Mouse (Mus musculus) cortical plate, adult 2 months (tissue): ENCODE measurements around the gene Rbm15. TPM values are rescaled to one million over a fixed set of nuclear protein-coding genes. Genes with fewer than 3 reads are reported as not detected.
"Not testable (repeated sequence)": the region's sequence is repeated elsewhere in the genome, so short reads cannot be mapped to it uniquely, and the experiment has no call there.

Source experiments
- H3K27ac ChIP-seq: fragments of 200-500 bp; 2 replicates; pipeline ENCODE4 v1.5.1; 2012; ENCODE audit warnings: low read length, control low read depth, inconsistent platforms; ENCODE audit not compliant: insufficient read depth
- H3K4me1 ChIP-seq: fragments of 200-500 bp; 2 replicates; pipeline ENCODE4 v1.6.1; 2011; ENCODE audit warnings: low read length; ENCODE audit not compliant: control insufficient read depth, insufficient read depth
- H3K4me3 ChIP-seq: fragments of 200-500 bp; 2 replicates; pipeline ENCODE4 v1.5.1; 2011; ENCODE audit warnings: mild to moderate bottlenecking, low read length, control low read depth; ENCODE audit not compliant: insufficient read depth
- CTCF ChIP-seq: fragments of 200-500 bp; IDR thresholded peaks from 2 replicates; pipeline ENCODE4 v1.5.1; 2011; ENCODE audit warnings: mild to moderate bottlenecking, control low read depth, low read length; ENCODE audit not compliant: insufficient read depth; ENCODE audit errors: extremely low read depth
- POLR2A ChIP-seq: fragments of 200-500 bp; IDR thresholded peaks from 2 replicates; pipeline ENCODE4 v1.6.1; 2011; ENCODE audit warnings: mild to moderate bottlenecking, low read length, control low read depth; ENCODE audit not compliant: insufficient read depth; ENCODE audit errors: extremely low read depth
- polyA plus RNA-seq: library from polyadenylated mRNA; depleted of rRNA; stranded (reverse); fragments of >200 nt; gene quantifications from 2 replicates; pipeline ENCODE4 v1.2.3, GENCODE M21; 2012

The Rbm15 gene
- polyA plus RNA-seq, 1 experiment = 6.9 TPM

GRCm38 (mm10) chr3:107332127-107332959 lies 1.1 kb downstream of the Rbm15 start:
- H3K4me3 ChIP-seq = peak overlapping the region; percentile 50
- TF ChIP-seq CTCF (no peak), POLR2A (no peak)
- H3K27ac ChIP-seq = peak overlapping the region; percentile 65

GRCm38 (mm10) chr3:107331746-107332126 lies 1.7 kb downstream of the Rbm15 start:
- Histone ChIP-seq H3K4me3 (peak overlapping the region; percentile 50), H3K27ac (no peak overlapping the region), H3K4me1 (peaks cover 5% of the 10 kb centered on the region)
- TF ChIP-seq CTCF (no peak), POLR2A (no peak)

More at GRCm38 (mm10) chr3:107332127-107332959, 1.1 kb downstream of the Rbm15 start:
- peaks cover 5% of the 10 kb centered on the region for H3K4me1 ChIP-seq

- Histone ChIP-seq H3K4me1 (peaks cover 5% of the 10 kb centered on the region), H3K4me3 (peak overlapping the region; percentile 50; the same call in 1 of the 2 replicates), H3K27ac (no peak overlapping the region)
- no peak for TF ChIP-seq POLR2A
- no peak for TF ChIP-seq CTCF
Observed at GRCm38 (mm10) chr3:107330503-107331424, 2.7 kb downstream of the Rbm15 start.

GRCm38 (mm10) chr3:107326442-107326841 lies 7.0 kb downstream of the Rbm15 start:
- Histone ChIP-seq H3K4me3 (no peak overlapping the region), H3K4me1 (peaks cover 5% of the 10 kb centered on the region), H3K27ac (no peak overlapping the region)
- TF ChIP-seq POLR2A (no peak), CTCF (no peak)

DNA sequence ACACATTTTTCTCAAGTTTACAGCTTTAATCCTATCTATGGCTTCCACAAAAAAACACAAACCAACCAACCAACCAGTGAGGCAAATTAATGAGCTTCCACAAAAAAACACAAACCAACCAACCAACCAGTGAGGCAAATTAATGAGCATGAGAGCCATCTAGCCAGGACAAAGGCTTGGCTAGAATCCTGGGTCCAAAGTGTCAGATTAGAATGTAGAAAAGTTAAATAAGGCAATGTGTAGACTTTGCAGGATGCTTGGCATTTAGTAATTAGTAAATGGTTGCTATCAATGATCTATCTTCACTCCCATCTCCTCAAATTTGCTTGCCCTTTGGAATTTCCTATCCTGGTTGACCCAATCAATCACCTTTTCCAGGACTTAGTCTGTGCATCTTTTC lies 11.7 kb downstream of the Rbm15 start:
- TF ChIP-seq CTCF = no peak
- TF ChIP-seq POLR2A = no peak
- Histone ChIP-seq H3K27ac (no peak overlapping the region), H3K4me3 (no peak overlapping the region), H3K4me1 (no peaks in the 10 kb centered on the region; the same call in none of the 2 replicates)

- H3K4me1 ChIP-seq = no peaks in the 10 kb centered on the region; the same call in none of the 2 replicates
- H3K4me3 ChIP-seq = no peak overlapping the region
- TF ChIP-seq POLR2A (no peak), CTCF (no peak)
- no peak overlapping the region for H3K27ac ChIP-seq
Observed at GRCm38 (mm10) chr3:107321141-107321540, 12.3 kb downstream of the Rbm15 start.

- peaks cover 1% of the 10 kb centered on the region for H3K4me1 ChIP-seq
- no peak overlapping the region for H3K27ac ChIP-seq
- TF ChIP-seq CTCF = no peak
- TF ChIP-seq POLR2A = no peak
- H3K4me3 ChIP-seq = no peak overlapping the region
Observed at GRCm38 (mm10) chr3:107317338-107317737, 16.1 kb downstream of the Rbm15 start.

GRCm38 (mm10) chr3:107296917-107297316 lies 36.6 kb downstream of the Rbm15 start:
- H3K27ac ChIP-seq, H3K4me1 ChIP-seq, H3K4me3 ChIP-seq: not testable (repeated sequence)

- Histone ChIP-seq H3K4me1 (no peaks in the 10 kb centered on the region; the same call in 1 of the 2 replicates), H3K27ac (no peak overlapping the region), H3K4me3 (no peak overlapping the region)
- no peak for TF ChIP-seq POLR2A
- no peak for TF ChIP-seq CTCF
Observed at GRCm38 (mm10) chr3:107295672-107296360, 37.7 kb downstream of the Rbm15 start.
